Mouse (Mus musculus) c-Kit-negative CD71-positive TER-119-positive erythroid progenitor cells, embryonic 14.5 days (primary cell): ENCODE data around the gene Gpc3.

Experiments used
- DNase-seq: peaks from one replicate; pipeline ENCODE4 v3.0.0-alpha.2; 2013; ENCODE audit warnings: low read depth, low spot score

Gpc3 gene

GRCm38 (mm10) chrX:52558526-52558925 is 55.2 kb downstream of the Gpc3 start:
- no peak for DNase-seq

GRCm38 (mm10) chrX:52557489-52557888 is 56.3 kb downstream of the Gpc3 start:
- DNase-seq = no peak

GRCm38 (mm10) chrX:52551296-52551695 is 62.5 kb downstream of the Gpc3 start:
- no peak for DNase-seq

GRCm38 (mm10) chrX:52544623-52545022 is 69.1 kb downstream of the Gpc3 start:
- no peak for DNase-seq

GRCm38 (mm10) chrX:52537282-52537681 is 76.5 kb downstream of the Gpc3 start:
- no peak for DNase-seq

- no peak for DNase-seq
Measured at GRCm38 (mm10) chrX:52533766-52534165, 80.0 kb downstream of the Gpc3 start.

- DNase-seq = no peak
Measured at GRCm38 (mm10) chrX:52533098-52533497, 80.7 kb downstream of the Gpc3 start.

- no peak for DNase-seq
Measured at GRCm38 (mm10) chrX:52532124-52532523, 81.6 kb downstream of the Gpc3 start.

GRCm38 (mm10) chrX:52526086-52526485 is 87.7 kb downstream of the Gpc3 start:
- DNase-seq = no peak

GRCm38 (mm10) chrX:52525132-52525531 is 88.6 kb downstream of the Gpc3 start:
- DNase-seq = no peak

- no peak for DNase-seq
Measured at GRCm38 (mm10) chrX:52514553-52514952, 99.2 kb downstream of the Gpc3 start.

GRCm38 (mm10) chrX:52511151-52511550 is 102.6 kb downstream of the Gpc3 start:
- no peak for DNase-seq

GRCm38 (mm10) chrX:52503857-52504256 is 109.9 kb downstream of the Gpc3 start:
- no peak for DNase-seq

GRCm38 (mm10) chrX:52489461-52489860 is 124.3 kb downstream of the Gpc3 start:
- no peak for DNase-seq

GRCm38 (mm10) chrX:52455074-52455588 is 158.6 kb downstream of the Gpc3 start:
- no peak for DNase-seq

- no peak for DNase-seq
Measured at GRCm38 (mm10) chrX:52453445-52454182, 160.1 kb downstream of the Gpc3 start.

GRCm38 (mm10) chrX:52449177-52449576 is 164.6 kb downstream of the Gpc3 start:
- DNase-seq = no peak

- no peak for DNase-seq
Measured at GRCm38 (mm10) chrX:52448496-52448895, 165.3 kb downstream of the Gpc3 start.

- DNase-seq = no peak
Measured at GRCm38 (mm10) chrX:52446530-52446929, 167.2 kb downstream of the Gpc3 start.

- no peak for DNase-seq
Measured at GRCm38 (mm10) chrX:52444977-52445376, 168.8 kb downstream of the Gpc3 start.

GRCm38 (mm10) chrX:52441798-52442197 is 172.0 kb downstream of the Gpc3 start:
- DNase-seq = no peak

- DNase-seq = no peak
Measured at GRCm38 (mm10) chrX:52439421-52439820, 174.3 kb downstream of the Gpc3 start.

GRCm38 (mm10) chrX:52425605-52426004 is 188.1 kb downstream of the Gpc3 start:
- no peak for DNase-seq

- no peak for DNase-seq
Measured at GRCm38 (mm10) chrX:52419850-52420249, 193.9 kb downstream of the Gpc3 start.
